Mouse (Mus musculus) frontal cortex, adult (tissue): ENCODE results near the gene Slc35g2.

Experiments
- ATAC-seq: cut with Nextera tagmentation; 2 replicates; pipeline ENCODE4 v1.9.2; 2017; ENCODE audit warnings: mild to moderate bottlenecking, moderate library complexity, mixed read lengths; ENCODE audit not compliant: low TSS enrichment

Slc35g2 gene

DNA sequence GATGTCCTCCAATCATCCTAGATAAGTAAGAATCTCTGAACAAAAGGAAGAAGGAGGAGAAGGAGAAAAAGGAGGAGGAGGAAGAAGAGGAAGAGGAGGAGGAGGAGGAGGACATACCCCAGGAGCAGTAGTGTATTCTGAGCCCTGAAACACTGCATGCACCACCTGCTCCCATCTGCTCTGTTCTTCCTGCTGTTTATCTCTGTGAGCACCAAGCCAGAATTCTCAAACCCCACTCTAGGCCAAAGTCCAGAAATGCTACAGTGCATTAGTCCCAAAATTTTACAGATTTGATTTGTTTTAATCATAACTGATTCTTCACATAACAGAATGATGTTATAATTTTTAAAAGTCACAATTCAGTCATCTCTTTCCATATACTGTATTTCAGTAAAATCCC is 11.9 kb downstream of the Slc35g2 start:
- ATAC-seq, result no peak

DNA sequence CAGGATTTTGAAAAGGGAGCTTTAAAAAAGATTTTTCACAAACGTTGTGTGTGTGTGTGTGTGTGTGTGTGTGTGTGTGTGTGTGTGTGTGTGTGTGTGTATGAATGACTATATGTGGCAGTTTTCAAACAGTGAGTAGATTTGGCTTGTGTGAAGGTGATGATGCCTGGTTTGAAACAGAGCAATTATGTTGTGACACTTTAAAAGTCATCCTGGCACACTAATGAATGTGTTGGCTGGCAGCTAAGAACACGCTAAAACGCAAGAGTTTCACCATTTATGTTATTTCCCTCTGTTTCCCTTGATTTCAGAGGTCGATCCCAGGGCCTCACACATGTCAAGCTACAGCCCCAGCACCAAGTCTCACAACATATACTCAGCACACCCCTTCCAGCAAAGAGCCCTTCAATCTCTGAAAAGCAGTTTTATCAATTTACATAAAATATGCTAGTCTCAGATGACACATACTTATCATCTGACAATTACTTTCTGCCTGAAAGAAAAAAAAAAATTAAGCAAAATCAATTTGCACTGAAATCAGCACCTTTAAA is 12.8 kb downstream of the Slc35g2 start:
- no peak for ATAC-seq

- no peak for ATAC-seq
Observed at GRCm38 (mm10) chr9:100555686-100556085, 15.2 kb downstream of the Slc35g2 start.

- ATAC-seq, result no peak
Observed at GRCm38 (mm10) chr9:100548313-100548712, 22.6 kb downstream of the Slc35g2 start.

- ATAC-seq, result 0 out of 2 replicates have a peak, but pooled peaks have one; percentile 13
Observed at GRCm38 (mm10) chr9:100546594-100546910, 24.3 kb downstream of the Slc35g2 start.

DNA sequence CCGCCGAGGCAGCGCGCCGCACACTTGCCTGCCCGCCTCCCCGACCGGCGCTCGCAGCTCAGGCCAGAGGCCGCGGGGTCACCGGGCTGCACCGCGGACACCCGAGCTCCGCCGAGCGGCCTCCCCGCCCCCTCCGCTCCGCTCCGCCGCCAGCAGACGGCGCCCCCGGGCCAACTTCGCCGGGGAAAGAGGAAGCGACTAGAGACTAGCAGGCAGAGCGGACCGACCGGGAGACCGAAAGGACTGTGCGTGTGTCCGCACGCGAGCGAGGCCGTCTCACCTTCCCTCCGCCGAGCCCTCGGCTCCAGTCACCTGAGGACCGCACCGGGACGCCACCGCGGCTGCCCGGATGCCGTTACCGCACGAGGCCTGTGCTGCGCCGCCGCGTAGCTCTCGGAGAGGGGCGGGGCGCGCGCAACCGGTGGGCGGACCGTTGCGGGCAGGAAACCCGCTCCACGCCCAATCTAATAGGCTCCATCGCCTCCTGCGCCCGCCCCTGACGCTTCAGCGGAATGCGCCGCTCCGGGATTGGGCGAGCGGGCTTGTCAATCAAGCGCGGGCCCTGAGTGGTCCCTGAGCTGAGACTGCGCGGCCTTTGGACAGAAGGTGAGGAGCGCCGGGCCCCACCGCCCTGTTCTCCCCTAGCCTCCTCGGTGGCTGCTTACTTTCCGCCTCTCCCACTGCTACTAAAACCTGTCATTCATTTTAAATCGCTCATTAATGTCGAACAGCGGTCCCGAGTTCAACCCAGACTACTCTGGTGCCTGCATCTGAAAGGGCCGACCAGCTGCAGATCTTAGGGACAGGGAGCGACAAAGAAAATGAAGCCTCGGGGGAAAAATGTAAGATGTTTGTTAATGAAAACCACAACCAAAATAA is 24.9 kb downstream of the Slc35g2 start, which contains the start of gene Nck1:
Nck1 (minus strand) TSS at position 420 of the 879 bp plus-strand sequence.
- ATAC-seq, result peak; percentile 99

- peak; percentile 41 for ATAC-seq
Observed at GRCm38 (mm10) chr9:100544948-100545714, 25.8 kb downstream of the Slc35g2 start.

GRCm38 (mm10) chr9:100535618-100536262 is 35.1 kb downstream of the Slc35g2 start:
- ATAC-seq, result peak; percentile 70

DNA sequence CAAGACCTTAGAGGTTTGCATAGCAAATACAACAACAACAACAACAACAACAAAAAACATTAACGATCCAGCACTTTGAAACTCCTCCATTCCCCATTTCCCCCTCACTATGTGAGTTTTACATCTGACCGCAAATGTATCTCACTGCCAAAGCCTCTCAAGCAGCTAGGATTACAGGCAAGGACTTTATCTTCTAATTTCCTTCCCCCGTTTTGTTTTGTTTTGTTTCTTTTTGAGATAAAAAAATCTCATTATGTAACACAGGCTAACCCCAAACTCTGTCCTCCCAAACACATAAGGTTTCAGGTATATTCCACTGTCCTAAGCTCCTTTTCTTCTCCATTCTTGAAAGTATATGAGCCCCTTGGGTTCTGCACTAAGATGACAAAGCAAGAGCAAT is 36.2 kb downstream of the Slc35g2 start:
- no peak for ATAC-seq

GRCm38 (mm10) chr9:100532847-100533505 is 37.9 kb downstream of the Slc35g2 start:
- no peak for ATAC-seq

- ATAC-seq, result no peak
Observed at GRCm38 (mm10) chr9:100531296-100531695, 39.6 kb downstream of the Slc35g2 start.

GRCm38 (mm10) chr9:100525225-100525624 is 45.7 kb downstream of the Slc35g2 start:
- no peak for ATAC-seq

DNA sequence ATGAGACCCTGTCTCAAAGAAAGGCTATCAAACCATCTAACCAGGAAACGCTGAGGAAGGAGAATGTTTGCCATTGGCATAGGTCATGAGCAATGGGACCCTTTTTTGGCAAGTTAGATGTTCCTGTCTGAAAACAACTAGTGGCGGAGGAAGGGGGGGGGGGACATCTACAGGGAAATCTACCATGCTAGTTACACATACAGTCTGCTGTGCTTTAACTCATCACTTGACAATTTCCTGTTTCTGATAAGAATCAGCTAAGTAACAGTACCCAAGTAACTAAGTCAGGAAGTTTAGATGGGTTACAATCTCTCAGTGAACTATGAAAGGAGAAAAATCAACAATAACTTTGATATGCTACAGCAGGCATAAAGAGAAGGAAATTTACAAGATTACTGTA is 48.9 kb downstream of the Slc35g2 start:
- ATAC-seq, result no peak

GRCm38 (mm10) chr9:100520586-100520985 is 50.3 kb downstream of the Slc35g2 start:
- ATAC-seq, result peak; percentile 78

DNA sequence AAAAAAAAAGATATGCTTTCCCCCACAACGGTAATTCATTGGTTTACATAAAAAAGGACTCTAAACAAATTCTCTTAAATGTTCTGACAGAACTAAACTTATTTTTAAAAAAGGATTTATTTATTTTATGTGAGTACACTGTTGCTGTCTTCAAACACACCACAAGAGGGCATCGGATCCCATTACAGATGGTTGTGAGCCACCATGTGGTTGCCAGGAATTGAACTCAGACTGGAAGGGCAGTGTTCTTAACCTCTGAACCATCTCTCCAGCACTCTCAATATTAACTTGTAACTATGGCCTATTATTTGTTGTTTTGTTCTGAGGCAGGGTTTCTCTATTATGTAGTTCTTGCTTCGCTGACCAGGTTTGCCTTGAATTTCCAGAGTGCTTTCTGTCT is 50.9 kb downstream of the Slc35g2 start:
- ATAC-seq, result no peak

DNA sequence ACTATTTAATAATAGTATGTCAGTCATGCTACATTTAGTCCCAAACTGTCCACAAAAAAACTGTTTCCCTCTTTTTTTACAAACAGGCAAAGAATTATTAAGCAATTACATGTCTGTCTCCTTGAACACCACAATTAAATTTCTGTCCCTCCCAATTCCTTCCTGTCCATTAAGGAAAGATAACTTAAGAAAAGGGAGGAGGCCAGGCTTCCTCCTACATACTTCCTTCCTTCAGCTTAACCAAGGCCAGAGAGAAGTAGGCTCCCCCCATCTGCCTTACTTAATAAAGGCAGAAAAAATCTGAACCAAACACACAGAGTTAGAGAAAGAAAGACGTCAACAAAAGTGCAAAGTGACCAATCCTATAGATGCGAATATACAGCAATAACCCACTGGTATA is 63.3 kb downstream of the Slc35g2 start:
- no peak for ATAC-seq

GRCm38 (mm10) chr9:100506652-100507051 is 64.2 kb downstream of the Slc35g2 start:
- no peak for ATAC-seq

GRCm38 (mm10) chr9:100505498-100505897 is 65.4 kb downstream of the Slc35g2 start:
- ATAC-seq, result no peak
